Mouse (Mus musculus) cerebellum, adult 18-20 months (tissue): ENCODE data around the gene Lyrm4.

Experiments
- DNase-seq, 2 experiments: peaks; one replicate each; pipeline ENCODE4 v3.0.0; 2021

Lyrm4 gene

GRCm38 (mm10) chr13:36096684-36097383, 20.5 kb downstream of the Lyrm4 start:
- no peak for DNase-seq

- no peak for DNase-seq
Observed at GRCm38 (mm10) chr13:36088168-36088567, 29.2 kb downstream of the Lyrm4 start.

- DNase-seq = no peak
Observed at GRCm38 (mm10) chr13:36087427-36087826, 29.9 kb downstream of the Lyrm4 start.

DNA sequence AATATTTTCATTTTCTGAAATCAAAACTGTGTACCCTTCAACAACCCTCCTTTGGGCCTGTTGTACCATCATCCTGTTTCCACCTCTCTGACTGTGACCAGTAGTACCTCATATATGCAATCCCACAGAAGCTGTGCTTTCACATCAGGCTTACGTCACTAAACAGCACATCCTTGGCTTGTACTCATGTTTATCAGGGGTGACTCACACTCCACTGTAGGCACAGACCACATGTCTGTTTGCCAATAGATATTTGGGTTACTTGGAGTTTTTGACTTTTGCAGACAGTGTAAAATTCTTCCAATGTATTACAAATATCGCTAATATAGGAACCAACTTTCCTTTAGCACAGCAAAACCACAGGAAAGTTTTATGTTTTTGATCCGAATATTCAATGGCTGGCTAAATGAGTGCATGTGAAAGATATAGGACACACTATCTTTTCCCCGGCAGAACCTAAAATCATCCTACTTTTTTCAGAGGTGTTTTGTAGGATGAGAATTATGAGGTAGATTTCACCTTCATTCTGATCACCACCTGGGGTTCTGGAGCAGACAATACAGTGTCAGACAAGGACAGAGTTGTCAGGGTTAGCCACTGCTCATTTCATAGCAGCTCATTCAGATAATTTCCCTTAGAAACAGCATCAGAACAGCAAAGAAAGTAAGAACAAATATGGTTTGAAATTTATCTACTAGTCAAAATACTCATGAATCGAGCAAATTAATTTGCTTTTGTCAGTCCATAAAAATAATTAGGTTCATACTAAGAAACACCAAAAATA, 30.5 kb downstream of the Lyrm4 start:
- no peak for DNase-seq

GRCm38 (mm10) chr13:36085971-36086370, 31.4 kb downstream of the Lyrm4 start:
- no peak for DNase-seq

DNA sequence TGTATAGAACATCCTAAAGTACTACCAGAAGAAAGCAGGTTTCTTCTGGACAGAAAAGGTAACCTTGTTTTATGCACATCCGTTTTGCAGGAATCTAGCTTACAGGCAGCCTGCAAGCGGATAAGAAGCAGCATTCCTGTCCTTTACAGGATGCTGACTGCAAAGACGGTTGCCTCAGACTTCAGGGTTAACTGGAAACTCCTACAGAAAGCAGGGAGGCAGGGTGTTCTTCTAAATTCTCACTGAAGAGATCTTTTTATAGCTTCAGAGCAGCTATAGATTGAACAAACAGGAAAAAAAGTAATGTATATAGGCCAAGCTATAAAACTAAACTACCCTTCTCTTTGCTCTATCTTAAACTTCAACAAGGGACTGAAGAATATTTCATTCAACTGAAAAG, 32.6 kb downstream of the Lyrm4 start:
- no peak for DNase-seq

DNA sequence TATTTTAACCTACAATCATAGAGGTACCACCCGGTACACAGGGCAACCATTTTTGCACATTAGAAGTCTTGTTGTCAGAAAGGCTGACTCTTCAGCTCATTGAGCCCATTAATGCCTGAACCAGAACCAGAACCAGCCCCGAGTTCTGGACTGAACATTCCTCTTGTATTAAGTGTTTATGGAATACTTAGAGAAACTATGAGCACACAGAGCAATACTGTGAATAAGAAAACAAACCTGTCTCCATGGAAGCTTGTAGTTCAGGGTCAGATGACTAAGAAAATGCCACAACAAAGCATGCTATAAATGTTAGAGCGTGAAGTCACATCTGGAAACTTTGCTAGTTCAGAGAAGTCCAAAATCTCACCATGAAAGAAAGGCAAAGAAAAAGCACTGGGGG, 35.7 kb downstream of the Lyrm4 start:
- no peak for DNase-seq

GRCm38 (mm10) chr13:36074484-36074883, 42.8 kb downstream of the Lyrm4 start:
- no peak for DNase-seq

GRCm38 (mm10) chr13:36066676-36067075, 50.6 kb downstream of the Lyrm4 start:
- no peak for DNase-seq

DNA sequence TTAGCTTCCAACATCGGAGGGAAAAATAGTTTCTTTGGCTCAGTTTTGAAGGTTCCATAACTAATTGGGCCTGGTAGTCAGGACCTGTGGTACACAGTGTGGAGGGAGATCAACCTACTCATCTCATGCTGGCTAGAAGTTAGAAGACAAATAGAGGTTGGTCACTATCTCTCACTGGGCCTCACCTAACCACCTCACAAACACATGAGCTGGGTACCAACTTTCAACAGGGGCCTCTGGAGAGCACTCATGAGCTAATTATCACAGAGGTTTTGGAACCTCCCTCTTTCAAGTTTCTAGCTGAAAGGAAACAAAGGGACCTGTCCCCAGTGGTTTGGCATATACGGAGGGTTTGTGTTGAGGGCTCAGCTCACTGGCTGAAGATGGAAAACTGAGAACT, 59.8 kb downstream of the Lyrm4 start:
- no peak for DNase-seq

GRCm38 (mm10) chr13:36056925-36057324, 60.4 kb downstream of the Lyrm4 start:
- DNase-seq = no peak

GRCm38 (mm10) chr13:36056509-36056908, 60.8 kb downstream of the Lyrm4 start:
- no peak for DNase-seq

DNA sequence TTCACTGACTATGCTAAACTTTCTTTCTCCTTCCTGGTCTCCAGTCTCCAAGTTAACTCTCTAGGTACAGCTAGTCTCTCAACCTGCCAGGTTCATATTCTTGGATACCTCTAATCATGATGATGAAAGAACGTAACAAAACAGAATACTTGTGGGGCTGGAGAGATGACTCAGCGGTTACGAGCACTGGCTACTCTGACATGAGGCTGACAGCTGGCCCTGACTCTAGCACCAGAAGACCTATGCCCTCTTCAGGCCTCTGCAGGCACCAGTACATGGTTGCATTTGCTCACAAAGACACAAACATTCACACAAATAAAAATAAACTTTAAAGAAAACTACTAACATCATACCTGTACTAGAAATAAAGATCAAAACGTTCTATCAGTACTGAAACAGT, 81.8 kb downstream of the Lyrm4 start:
- DNase-seq = no peak

GRCm38 (mm10) chr13:36031959-36032358, 85.4 kb downstream of the Lyrm4 start:
- no peak for DNase-seq

DNA sequence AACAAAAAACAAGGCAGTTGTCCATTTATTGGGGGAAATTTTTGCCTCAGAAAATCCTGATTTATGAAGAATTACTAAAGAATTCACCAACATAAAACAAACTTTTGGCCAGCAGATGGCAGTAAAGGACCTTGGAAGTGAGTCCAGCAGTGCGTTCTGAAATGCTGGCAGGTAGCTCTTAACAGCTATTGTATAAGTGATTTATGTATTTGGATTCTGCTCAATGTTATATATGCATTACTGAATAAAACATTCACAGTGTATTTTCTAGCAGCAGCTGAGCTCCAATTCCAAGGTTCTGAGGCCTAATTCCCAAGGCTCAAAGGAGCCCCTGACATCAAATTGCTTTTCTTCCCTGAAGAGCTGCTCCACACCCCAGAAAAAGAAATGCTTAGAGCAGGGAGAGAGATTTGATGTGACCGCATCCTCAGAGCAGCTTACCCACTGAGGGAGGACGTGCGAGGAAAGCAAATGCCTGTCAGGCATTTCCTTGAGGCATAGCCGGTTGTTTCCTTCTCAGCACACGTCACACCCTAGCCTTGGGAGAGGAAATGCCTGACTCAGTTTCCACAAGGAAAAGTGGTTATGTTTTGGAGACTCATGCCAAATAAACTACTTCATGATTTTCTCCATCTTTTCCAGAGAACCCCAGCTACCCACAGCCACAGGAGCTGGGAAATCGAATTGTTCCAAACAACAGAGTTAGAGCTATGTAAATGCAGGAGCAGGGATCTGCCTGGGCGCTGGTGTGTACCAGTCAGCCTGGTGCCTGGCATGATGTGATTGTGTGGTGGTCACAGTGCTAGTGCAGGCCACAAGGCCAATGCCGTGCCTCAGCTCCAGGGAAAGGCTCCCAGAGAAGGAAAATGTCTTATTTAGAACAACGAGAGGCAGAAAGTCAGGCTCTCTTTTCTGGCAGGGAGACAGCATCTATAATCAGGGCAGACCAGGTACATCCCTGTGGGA, 97.7 kb downstream of the Lyrm4 start:
- peak; percentile 70 to 77 for DNase-seq

DNA sequence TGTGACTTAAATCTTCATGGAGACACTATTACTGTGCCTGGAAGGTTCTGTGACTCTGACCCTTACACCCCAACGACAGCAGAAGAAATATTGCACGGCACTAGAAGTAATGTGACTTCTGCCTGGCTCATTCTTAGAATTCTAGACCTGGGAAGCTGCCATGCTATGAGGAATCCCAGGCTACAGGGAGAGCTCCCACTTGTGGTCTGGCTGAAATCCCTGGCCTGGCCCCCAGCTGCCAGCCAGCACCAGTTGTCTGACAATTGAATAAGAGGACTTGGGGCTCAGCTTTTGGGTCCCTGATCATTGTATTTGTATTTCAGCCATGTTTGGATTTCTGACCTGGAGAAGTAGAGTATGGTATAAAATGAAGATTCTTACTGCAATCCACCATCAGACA, 99.3 kb downstream of the Lyrm4 start:
- DNase-seq = no peak

DNA sequence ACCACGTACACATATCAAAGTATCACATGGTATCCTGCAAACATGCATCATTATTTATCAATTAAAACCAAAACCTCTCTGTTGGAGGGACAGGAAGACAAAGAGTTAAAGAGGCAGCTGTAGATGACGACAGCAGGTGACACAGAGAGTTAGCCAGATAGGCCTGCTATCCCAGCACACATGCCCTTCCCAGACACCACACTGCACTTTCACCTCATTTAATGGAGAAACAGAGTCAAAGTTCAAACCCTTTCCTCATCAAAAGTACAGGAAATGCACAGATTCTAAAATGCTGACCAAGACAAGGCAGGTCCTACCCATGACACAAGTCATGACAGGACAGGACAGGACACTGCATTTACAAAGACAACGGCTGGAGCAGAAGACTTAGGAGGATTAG, 101.7 kb downstream of the Lyrm4 start:
- DNase-seq = no peak

GRCm38 (mm10) chr13:36009981-36010380, 107.3 kb downstream of the Lyrm4 start:
- DNase-seq = no peak

DNA sequence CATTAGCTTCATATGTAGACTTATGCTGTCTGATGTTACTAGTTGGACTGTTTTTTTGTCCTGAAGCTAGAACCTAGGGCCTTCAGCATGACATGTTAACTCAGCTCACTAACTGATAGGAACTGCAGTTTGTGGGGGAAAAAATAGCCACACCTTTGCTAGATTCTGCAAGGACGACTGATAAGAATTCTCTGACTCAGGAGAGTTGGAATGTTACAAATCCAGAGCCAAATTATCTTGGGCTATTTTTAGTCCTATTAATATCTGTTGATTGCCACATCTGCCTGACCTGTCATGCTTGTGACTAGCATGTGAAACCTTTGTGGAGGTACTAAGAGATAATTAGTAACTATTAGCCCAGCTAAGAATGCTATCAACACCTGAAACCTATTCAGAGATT, 116.5 kb downstream of the Lyrm4 start:
- DNase-seq = no peak

DNA sequence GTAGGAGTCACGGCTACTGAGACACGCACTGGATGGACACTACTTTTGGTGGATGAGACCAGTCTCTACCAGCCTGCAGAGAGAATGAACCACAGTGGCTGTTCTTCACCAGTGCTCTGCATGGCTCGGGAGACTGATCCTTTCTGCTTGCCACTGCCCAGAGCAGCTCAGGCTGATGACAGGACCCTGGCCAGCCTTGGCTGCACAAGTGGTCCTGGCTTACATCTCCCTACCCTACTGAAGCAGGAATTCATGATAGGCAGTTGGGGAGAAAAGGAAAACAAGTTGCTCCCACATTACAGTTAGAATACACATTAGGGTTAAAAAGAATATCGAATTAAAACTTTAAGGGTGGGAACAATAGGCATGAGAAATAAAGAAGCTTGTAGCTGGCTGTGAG, 119.7 kb downstream of the Lyrm4 start:
- DNase-seq = no peak

GRCm38 (mm10) chr13:35995696-35996426, 121.5 kb downstream of the Lyrm4 start:
- no peak for DNase-seq

- DNase-seq = no peak
Observed at GRCm38 (mm10) chr13:35995231-35995630, 122.1 kb downstream of the Lyrm4 start.

DNA sequence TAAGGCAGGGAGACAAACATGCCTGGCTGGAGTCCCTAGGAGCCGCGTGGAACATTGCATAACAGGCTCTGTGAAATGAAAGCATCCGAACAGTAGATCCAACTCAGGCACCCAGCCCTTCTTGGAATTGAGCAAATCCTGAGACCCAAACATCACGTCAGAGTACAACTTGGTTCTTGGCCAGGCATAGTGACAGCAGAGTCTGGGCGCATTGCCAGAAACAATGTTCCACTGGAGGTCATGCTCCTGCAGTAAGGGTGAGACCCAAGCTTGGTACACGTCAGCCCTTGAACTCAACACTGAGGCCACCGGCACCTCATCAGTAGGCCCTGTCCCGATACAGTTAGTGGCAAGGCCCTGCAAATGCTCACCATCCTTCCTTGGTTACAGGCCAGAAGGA, 123.3 kb downstream of the Lyrm4 start:
- DNase-seq = peak; percentile 25 to 33
